9 mouse cellular contexts compared by ENCODE assay signal in the genomic region with DNA sequence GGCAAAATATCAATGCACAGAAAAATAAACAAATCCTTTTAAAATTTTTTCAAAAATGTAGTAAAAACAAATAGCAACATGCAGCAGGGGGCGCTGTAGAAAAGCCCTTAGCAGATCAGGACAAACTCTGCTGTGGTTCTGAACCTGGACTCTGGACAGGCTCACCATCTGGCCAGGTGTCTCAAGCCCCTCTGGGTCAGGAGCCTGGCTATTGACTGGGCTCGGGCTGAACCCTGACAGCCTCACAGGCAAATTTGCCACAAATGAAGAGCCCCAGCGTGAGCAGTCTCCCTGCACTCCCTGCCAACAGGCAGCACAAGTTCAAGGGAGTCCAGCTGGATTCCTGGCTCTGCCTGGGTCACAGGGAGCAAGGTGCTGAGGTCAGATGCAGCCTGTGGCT. TPM values are rescaled to one million over a fixed set of nuclear protein-coding genes. Genes with fewer than 3 reads are reported as not detected.
DNase-seq lines count a peak whose midpoint lies in the region; ATAC-seq lines count a peak whose summit lies in the region.
"Had no signal": no experiment of that assay in that cellular context is flagged by ENCODE, and none has a peak within 500 bp of the region (broad histone marks: within the 10 kb centered on the region; RNA-seq: fewer than 3 reads in every experiment).

No protein-coding gene starts in this region.

- no peak overlapping the region for H3K27ac ChIP-seq in hindbrain, embryonic 12.5 days
- H3K27ac ChIP-seq: heart, embryonic 13.5 days had no signal

- no peak overlapping the region for H3K4me2 ChIP-seq in hindbrain, embryonic 12.5 days (replicated peaks)
- H3K4me2 ChIP-seq: heart, embryonic 13.5 days had no signal

- no peaks in the 10 kb centered on the region for H3K9me3 ChIP-seq in hindbrain, embryonic 12.5 days (replicated peaks)
- H3K9me3 ChIP-seq: heart, embryonic 13.5 days had no signal

- H3K36me3 ChIP-seq in hindbrain, embryonic 12.5 days = no peaks in the 10 kb centered on the region
- H3K36me3 ChIP-seq: heart, embryonic 13.5 days had no signal

- 24% methylated on average over 3 of the region's 3 CpGs for WGBS in hindbrain, embryonic 12.5 days

- ATAC-seq in megakaryocyte-erythroid progenitor cell, adult 5-6 weeks (replicated peaks; ENCODE audit: low FRiP score, low TSS enrichment, poor library complexity, severe bottlenecking) = 0 out of 2 replicates have a peak, but pooled peaks have one; percentile 36
- no peak for ATAC-seq in hindbrain, embryonic 12.5 days (ENCODE audit: low FRiP score)

- H3K9ac ChIP-seq in hindbrain, embryonic 12.5 days = no peak overlapping the region
- H3K9ac ChIP-seq: heart, embryonic 13.5 days had no signal

- H3K4me1 ChIP-seq in hindbrain, embryonic 12.5 days = peaks cover 11% of the 10 kb centered on the region

- no peak overlapping the region for H3K4me3 ChIP-seq in hindbrain, embryonic 12.5 days
- H3K4me3 ChIP-seq: heart, embryonic 13.5 days had no signal

- no peaks in the 10 kb centered on the region for H3K27me3 ChIP-seq in hindbrain, embryonic 12.5 days

- DNase-seq in gastrocnemius, adult 18-20 months (ENCODE audit: low spot score) = peak; percentile 63
- no peak for DNase-seq in gastrocnemius, adult 8-10 months (ENCODE audit: low spot score in 2 of 2)
- peak; percentile 63 to 73 for DNase-seq in right cerebral cortex, adult 2 months (ENCODE audit: low spot score in 2 of 2)
- DNase-seq in right cerebral cortex, postnatal 36 days (ENCODE audit: low spot score in 2 of 2) = no peak
- DNase-seq in cerebellum, adult 9-11 months = peak; percentile 45
- DNase-seq in kidney, postnatal 10 days = peak; percentile 85

RNA-seq across cellular contexts. Expression of gene Anxa4, which starts 20.0 kb away (rescaled TPM):
- total RNA-seq in gastrocnemius, adult 18-20 months (2021) = 10 to 100 TPM; 14.6 to 28.1 TPM
- total RNA-seq in gastrocnemius, adult 8-10 months (2022) = 10 to 100 TPM; 14.2 to 26.6 (median 21.2) TPM
- total RNA-seq in megakaryocyte-erythroid progenitor cell, adult 5-6 weeks (2014; fragmentation: Nextera tagmentation) = 8.7 and 10.9 TPM in 2 replicates
- total RNA-seq in megakaryocyte-erythroid progenitor cell, adult 5-6 weeks (2017) = 15.2 and 19.4 TPM in 2 replicates
- 9.9 and 11.3 TPM in 2 replicates for polyA plus RNA-seq in hindbrain, embryonic 12.5 days (2016; fragmentation: Nextera tagmentation; extraction: Ambion mirVana)

RNA-seq across cellular contexts. Expression of gene Aak1, which starts 36.0 kb away (rescaled TPM):
- total RNA-seq in gastrocnemius, adult 18-20 months (2021) = 10 to 100 TPM; 30.5 to 46.5 TPM
- 10 to 100 TPM; 33.1 to 53.8 (median 37.8) TPM for total RNA-seq in gastrocnemius, adult 8-10 months (2022)
- 23.7 and 33.3 TPM in 2 replicates for total RNA-seq in megakaryocyte-erythroid progenitor cell, adult 5-6 weeks (2014; fragmentation: Nextera tagmentation)
- total RNA-seq in megakaryocyte-erythroid progenitor cell, adult 5-6 weeks (2017) = 7.0 and 7.9 TPM in 2 replicates
- 37.0 and 47.6 TPM in 2 replicates for polyA plus RNA-seq in hindbrain, embryonic 12.5 days (2016; fragmentation: Nextera tagmentation; extraction: Ambion mirVana)

Comparison
In these comparisons a context has a peak if more than half of its experiments do, and no peak if none do; other contexts are left out.
1. DNase-seq: peak in gastrocnemius, adult 18-20 months (single experiment), right cerebral cortex, adult 2 months (2 of 2), cerebellum, adult 9-11 months (single experiment) and kidney, postnatal 10 days (single experiment); none in gastrocnemius, adult 8-10 months (0 of 2) and right cerebral cortex, postnatal 36 days (0 of 2).